Mouse (Mus musculus) stomach, embryonic 15.5 days (tissue): ENCODE data around the gene Gm20388. TPM values are rescaled to one million over a fixed set of nuclear protein-coding genes. Genes with fewer than 3 reads are reported as not detected.

Experiments used
- ATAC-seq: fragments of 200-750 bp; cut with Nextera tagmentation; 2 replicates; pipeline ENCODE4 v1.8.0; 2017; ENCODE audit warnings: low read depth, moderate number of reproducible peaks, moderate TSS enrichment; ENCODE audit not compliant: insufficient read depth, low FRiP score
- H3K27ac ChIP-seq: fragments of 300-500 bp; sonication (generic); 2 replicates; pipeline ENCODE4 v1.5.1; 2015; ENCODE audit warnings: mild to moderate bottlenecking, inconsistent platforms
- H3K27me3 ChIP-seq: fragments of 300-500 bp; sonication (generic); replicated peaks from 2 replicates; pipeline ENCODE4 v1.6.1; 2015; ENCODE audit warnings: inconsistent platforms
- H3K36me3 ChIP-seq: fragments of 300-500 bp; sonication (generic); 2 replicates; pipeline ENCODE4 v1.6.1; 2015; ENCODE audit warnings: inconsistent platforms
- H3K4me1 ChIP-seq: fragments of 300-500 bp; sonication (generic); 2 replicates; pipeline ENCODE4 v1.6.1; 2015; ENCODE audit warnings: inconsistent platforms
- H3K4me2 ChIP-seq: fragments of 300-500 bp; sonication (generic); 2 replicates; pipeline ENCODE4 v1.6.1; 2015; ENCODE audit warnings: mild to moderate bottlenecking, inconsistent platforms
- H3K4me3 ChIP-seq: fragments of 300-500 bp; sonication (generic); replicated peaks from 2 replicates; pipeline ENCODE4 v1.5.1; 2015; ENCODE audit warnings: inconsistent platforms
- H3K9ac ChIP-seq: fragments of 300-500 bp; sonication (generic); 2 replicates; pipeline ENCODE4 v1.6.1; 2015; ENCODE audit warnings: inconsistent platforms
- H3K9me3 ChIP-seq: fragments of 300-500 bp; sonication (generic); 2 replicates; pipeline ENCODE4 v1.6.1; 2016; ENCODE audit warnings: inconsistent platforms
- WGBS: fragments of 180-500 bp; shearing (Covaris S2); methylation state at CpG from one replicate; pipeline ENCODE4 v1.1.7; 2015; 5-methylcytosine and 5-hydroxymethylcytosine counted together
- polyA plus RNA-seq: library from polyadenylated mRNA; unstranded; fragments of >200 nt; fragmentation: Nextera tagmentation; extraction: Ambion mirVana; gene quantifications from 2 replicates; pipeline ENCODE4 v1.2.1, GENCODE M21; 2015

Gm20388 gene
- polyA plus RNA-seq, 1 experiment from 2014 or later: not detected

DNA sequence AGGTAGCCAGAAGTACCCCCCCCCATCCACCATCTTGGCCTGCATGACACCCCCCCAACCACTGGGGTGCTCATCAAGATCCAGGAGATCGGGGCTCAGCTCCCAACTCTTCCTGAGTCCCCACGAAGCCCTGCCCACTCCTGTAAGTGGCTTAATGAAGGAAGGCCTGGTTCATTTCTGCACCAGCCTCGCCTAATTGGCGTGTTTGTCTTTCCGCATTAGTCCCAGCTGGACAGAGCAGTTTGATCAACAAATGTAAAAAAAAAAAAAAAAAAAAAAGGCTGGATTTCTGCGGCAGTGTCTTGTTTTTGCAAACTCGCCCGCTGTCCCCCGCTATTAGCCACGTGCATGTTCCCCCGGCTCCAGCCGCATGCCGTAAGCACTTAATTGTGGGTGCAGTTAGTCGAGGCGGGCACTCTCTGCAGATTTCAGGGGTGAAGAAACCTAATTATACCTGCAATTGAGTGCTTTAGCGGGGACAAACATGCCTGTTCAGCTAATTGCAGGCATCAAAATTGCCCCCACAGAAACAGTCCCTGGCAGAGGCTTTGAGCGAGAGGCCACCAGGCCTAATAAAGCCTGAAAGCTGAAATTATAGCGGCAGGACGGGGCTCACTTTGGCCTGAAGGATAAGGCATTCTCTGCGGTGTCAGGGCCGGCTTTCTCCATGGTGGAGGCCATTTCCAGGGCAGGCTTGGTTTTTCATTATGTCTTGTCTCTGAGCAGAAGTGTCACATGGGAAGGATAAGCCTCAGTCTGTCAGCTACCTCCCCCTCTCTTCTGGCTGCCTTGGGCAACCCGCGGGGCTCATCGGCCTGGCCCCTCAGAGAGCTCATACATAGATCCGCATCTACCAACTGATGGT lies 566.3 kb downstream of the Gm20388 start:
- no peak overlapping the region for H3K4me2 ChIP-seq
- H3K9me3 ChIP-seq: no peaks in the 10 kb centered on the region
- WGBS: 66% methylated on average over 25 of the region's 25 CpGs
- H3K4me1 ChIP-seq: peaks cover 44% of the 10 kb centered on the region
- peak overlapping the region; percentile 59; the same call in 1 of the 2 replicates for H3K27ac ChIP-seq
- H3K9ac ChIP-seq: no peak overlapping the region
- no peak overlapping the region for H3K4me3 ChIP-seq
- no peak for ATAC-seq
- H3K36me3 ChIP-seq: no peaks in the 10 kb centered on the region
- H3K27me3 ChIP-seq: no peaks in the 10 kb centered on the region

DNA sequence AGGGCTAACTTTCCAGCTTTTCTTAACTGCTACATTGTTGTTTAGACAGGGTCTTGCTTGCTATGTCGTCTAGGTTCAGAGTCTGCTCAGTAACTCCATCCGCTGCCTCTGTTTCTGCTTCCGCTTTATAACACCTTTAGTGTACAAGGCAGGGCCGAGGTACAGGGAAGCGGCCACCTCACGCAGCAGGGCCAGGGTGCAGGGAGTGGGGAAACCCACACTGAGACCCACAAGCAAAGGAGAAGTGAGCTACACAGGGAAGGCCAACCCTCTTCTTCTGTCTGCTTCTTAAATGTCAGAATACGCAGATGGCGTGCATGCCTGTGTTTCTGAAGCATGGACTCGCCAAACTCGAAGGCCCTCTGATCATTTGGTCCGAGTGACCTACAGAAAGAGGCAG lies 568.1 kb downstream of the Gm20388 start:
- Histone ChIP-seq H3K4me3 (no peak overlapping the region), H3K27ac (no peak overlapping the region), H3K27me3 (no peaks in the 10 kb centered on the region), H3K36me3 (no peaks in the 10 kb centered on the region), H3K4me1 (peaks cover 35% of the 10 kb centered on the region), H3K9ac (no peak overlapping the region), H3K4me2 (no peak overlapping the region), H3K9me3 (no peaks in the 10 kb centered on the region)
- no peak for ATAC-seq
- WGBS: 88% methylated on average over 11 of the region's 11 CpGs

DNA sequence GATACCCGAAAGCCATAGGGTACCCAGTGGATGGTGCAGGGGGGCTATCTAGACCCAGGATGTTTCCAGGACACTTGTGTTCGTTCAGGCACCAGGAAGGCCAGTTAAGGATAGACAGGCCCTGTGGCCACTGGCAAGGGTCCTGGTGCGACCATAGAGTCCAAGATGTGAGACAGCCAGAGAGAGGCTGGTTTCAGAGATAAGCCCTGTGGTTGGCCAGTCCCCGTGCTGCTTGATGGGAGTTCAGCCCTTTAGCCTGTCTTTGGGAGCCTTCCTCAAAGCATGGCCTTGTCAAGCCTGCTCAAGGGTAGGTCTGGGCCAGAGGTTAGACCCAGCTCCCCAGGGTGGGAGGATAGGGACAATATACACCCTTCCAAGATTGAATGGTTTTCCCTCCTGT lies 569.0 kb downstream of the Gm20388 start:
- no peaks in the 10 kb centered on the region for H3K36me3 ChIP-seq
- peaks cover 35% of the 10 kb centered on the region for H3K4me1 ChIP-seq
- 83% methylated on average over 4 of the region's 4 CpGs for WGBS
- no peak overlapping the region for H3K4me2 ChIP-seq
- H3K27ac ChIP-seq: no peak overlapping the region
- no peak for ATAC-seq
- H3K9ac ChIP-seq: no peak overlapping the region
- H3K9me3 ChIP-seq: no peaks in the 10 kb centered on the region
- no peaks in the 10 kb centered on the region; the same call in 1 of the 2 replicates for H3K27me3 ChIP-seq
- H3K4me3 ChIP-seq: no peak overlapping the region

DNA sequence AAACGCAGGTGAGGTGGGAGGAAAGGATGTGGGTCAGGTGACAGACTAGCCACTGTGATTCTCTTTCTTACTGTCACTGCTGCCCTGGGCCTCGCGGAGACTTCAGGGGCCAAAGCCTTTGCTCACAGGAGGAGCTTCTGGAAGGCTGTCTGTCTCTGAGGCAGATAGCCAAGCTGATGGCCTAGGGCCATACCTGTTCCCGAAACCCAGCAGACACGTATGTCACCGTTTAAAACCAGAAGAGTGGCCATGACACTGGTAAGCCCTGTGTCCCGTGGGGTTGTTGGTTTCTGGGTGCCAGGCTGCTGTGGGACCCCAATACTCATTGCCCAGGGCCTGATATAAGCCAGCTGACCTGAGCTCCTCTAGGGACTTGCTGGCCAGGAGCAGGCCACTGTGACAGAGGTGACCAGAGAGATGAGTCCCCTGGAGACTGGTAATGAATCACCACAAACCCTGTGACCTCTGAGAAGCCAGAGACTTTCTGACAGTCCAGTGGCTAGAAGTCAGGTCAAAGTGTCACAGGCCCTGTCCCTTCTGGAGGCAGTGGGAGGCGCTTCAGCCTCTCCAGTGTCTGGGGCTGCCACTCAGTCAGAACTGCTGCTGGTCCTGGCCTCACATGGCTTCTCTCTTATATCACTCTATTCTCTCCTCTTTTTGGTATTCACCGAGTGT lies 571.5 kb downstream of the Gm20388 start:
- Histone ChIP-seq H3K4me2 (no peak overlapping the region), H3K27me3 (no peaks in the 10 kb centered on the region; the same call in 1 of the 2 replicates), H3K36me3 (no peaks in the 10 kb centered on the region), H3K4me1 (peaks cover 29% of the 10 kb centered on the region), H3K4me3 (no peak overlapping the region), H3K9me3 (no peaks in the 10 kb centered on the region), H3K9ac (no peak overlapping the region), H3K27ac (no peak overlapping the region)
- ATAC-seq: no peak
- 81% methylated on average over 9 of the region's 9 CpGs for WGBS

DNA sequence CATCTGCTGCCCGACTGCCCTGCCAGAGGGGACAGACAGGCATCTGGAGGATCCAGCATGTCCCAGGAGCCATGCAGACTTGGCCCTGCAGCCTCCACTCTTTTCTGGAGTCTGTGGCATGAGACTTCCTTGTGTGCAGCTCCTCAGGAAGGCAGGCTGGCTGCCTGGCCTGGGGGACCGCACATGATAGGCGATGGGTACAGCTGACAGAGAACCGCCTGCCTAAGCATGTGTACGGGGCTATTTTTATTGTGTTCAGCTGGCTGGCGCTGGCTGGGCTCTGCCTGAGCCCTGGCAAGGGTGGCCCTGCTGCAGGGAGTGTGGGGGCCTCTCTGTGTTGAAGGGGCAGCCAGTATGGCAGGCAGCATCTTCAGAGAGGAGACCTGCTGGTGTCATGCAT lies 573.8 kb downstream of the Gm20388 start:
- H3K27me3 ChIP-seq: no peaks in the 10 kb centered on the region; the same call in 1 of the 2 replicates
- no peak overlapping the region for H3K4me3 ChIP-seq
- 63% methylated on average over 6 of the region's 6 CpGs for WGBS
- H3K4me2 ChIP-seq: no peak overlapping the region
- H3K9ac ChIP-seq: no peak overlapping the region
- H3K4me1 ChIP-seq: peaks cover 31% of the 10 kb centered on the region
- no peak overlapping the region for H3K27ac ChIP-seq
- H3K36me3 ChIP-seq: no peaks in the 10 kb centered on the region
- H3K9me3 ChIP-seq: no peaks in the 10 kb centered on the region
- ATAC-seq: no peak

DNA sequence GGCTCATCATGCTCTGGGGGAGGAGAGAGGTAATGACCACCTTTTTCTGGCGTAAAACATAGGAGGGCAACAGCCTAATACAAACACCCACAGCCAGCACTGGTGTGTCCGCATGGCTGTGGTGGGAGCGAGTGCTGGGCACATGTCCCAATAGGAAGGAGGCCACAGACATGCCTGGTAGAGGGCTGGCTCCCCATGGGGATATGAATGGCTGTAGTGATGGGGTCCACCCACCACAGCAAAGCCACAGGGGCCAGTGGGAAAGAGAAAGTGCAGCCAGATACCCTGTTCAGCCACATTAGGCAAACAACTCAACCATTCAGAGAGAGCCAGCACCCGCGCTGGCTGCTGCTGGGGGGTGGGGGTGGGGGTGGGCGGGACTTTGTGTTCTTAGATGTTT lies 574.5 kb downstream of the Gm20388 start:
- WGBS: 53% methylated on average over 6 of the region's 6 CpGs
- Histone ChIP-seq H3K4me3 (no peak overlapping the region), H3K27me3 (no peaks in the 10 kb centered on the region; the same call in 1 of the 2 replicates), H3K36me3 (no peaks in the 10 kb centered on the region), H3K4me1 (peaks cover 38% of the 10 kb centered on the region), H3K4me2 (no peak overlapping the region), H3K9ac (no peak overlapping the region), H3K27ac (no peak overlapping the region), H3K9me3 (no peaks in the 10 kb centered on the region)
- ATAC-seq: no peak

DNA sequence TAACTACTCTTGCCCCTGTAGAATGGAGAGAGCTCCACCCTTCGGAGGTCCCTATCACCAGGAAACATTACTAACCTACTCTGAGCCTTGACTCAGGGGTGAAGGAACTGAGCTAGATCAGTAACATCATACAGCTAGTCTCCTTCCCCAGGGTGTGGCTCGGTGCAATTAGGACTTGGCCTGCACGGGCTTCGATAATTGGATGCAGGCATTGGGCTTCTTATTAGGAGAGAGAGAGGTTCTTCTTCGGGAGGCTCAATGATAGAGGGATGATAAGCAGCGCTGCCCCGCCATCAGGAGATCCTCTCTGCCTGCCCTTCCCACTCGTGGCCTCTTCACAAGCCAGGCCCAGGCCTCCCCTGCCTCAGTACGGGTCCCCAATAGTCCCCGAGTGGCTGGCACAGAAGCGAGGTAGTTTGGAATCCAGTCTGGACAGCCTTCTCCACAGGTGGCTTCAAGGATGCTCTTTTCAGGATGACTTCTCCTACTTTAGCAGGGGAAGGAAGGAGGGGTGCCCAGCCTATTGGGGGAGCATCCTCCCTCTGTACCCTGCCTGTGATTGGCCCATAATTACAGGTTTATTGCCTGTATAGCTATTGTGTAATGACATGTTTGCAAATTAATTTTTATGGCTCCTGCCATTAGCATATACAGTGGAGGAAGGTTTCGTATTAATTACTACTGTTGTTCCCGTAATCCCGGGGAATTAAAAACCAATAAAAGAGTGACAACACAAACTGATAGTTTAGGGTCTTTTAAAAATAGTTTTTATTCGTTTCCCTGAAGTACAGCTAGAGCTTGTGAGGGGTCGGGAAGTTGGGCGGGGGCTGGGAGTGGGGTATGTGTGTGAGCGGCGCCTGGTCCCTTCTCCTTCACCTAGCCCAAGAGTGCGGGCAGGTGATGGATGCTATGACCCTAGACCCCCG lies 575.2 kb downstream of the Gm20388 start:
- no peak overlapping the region for H3K4me3 ChIP-seq
- no peaks in the 10 kb centered on the region; the same call in 1 of the 2 replicates for H3K27me3 ChIP-seq
- H3K4me2 ChIP-seq: peak overlapping the region; percentile 99
- no peaks in the 10 kb centered on the region for H3K36me3 ChIP-seq
- H3K9me3 ChIP-seq: no peaks in the 10 kb centered on the region
- 47% methylated on average over 21 of the region's 21 CpGs for WGBS
- H3K4me1 ChIP-seq: peaks cover 44% of the 10 kb centered on the region
- ATAC-seq: peak; percentile 28; the same call in 1 of the 2 replicates
- no peak overlapping the region for H3K9ac ChIP-seq
- H3K27ac ChIP-seq: peak overlapping the region; percentile 16; the same call in 1 of the 2 replicates

DNA sequence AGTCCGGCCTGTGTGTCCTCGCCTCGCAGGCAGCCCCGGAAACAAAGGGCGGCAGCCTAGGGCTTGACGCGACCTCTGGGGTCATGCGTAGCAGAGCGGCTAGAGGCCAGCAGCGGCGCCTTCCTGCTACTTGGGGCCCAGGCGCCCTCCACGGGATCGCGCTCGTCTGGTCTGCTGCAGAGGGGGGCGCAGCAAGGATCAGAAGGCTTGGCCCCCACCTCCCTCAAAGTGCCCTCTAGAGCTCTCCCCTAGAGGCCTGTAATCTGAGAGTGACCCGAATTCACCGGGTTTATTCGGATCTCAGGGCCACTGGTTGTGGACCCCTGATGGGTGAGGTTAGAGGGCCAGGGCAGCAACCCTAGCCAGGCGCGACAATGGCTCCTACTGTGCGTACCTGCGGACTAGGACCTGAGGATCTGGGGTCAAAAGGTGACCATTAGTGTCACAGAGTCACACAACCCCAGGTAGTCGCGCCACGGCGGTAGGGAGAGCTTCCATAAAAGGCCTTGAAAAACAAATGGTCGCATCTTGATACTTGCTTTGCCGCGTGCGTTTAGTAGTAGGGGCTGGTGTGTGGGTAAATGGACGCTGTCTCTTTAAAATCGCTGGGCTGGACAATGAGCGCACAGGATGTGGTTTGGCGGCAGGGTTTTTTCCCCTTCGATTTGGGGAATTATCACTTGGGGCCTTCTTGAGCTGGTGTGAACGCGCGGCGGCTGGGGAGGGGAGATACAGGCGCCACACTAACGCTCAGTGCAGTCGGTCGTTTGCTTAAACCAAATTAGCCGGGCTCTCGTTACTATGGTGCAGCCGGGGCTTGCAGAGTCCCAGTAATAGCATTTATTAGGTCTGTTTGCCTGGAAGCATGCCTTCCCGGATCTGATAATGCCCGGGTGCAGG lies 576.1 kb downstream of the Gm20388 start:
- Histone ChIP-seq H3K9ac (peak overlapping the region; percentile 65), H3K36me3 (no peaks in the 10 kb centered on the region), H3K4me2 (peak overlapping the region; percentile 99), H3K4me1 (peaks cover 52% of the 10 kb centered on the region), H3K27me3 (no peaks in the 10 kb centered on the region; the same call in 1 of the 2 replicates), H3K9me3 (no peaks in the 10 kb centered on the region), H3K27ac (peak overlapping the region; percentile 91), H3K4me3 (peak overlapping the region; percentile 71)
- peak; percentile 44; the same call in 1 of the 2 replicates for ATAC-seq
- WGBS: 11% methylated on average over 50 of the region's 50 CpGs

DNA sequence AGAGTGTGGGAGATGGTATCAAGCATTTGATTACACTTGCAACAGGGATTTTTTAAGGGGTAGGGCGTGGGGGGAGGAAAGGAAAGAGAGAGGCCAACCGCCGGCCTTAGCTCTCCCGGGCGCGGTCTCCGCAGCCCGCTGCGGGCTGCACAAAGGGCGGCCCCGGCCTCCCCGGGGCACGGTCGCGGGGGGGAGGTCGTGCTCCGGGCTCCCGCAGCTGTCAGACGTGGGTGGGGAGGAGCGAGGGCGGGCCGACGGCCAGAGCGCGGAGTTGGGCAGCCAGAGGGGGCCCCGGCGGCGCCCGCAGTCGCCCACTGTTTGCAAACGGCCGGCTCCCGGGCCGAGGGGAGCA lies 576.7 kb downstream of the Gm20388 start:
- peaks cover 59% of the 10 kb centered on the region for H3K4me1 ChIP-seq
- ATAC-seq: peak; percentile 9; the same call in 1 of the 2 replicates
- H3K9me3 ChIP-seq: no peaks in the 10 kb centered on the region

DNA sequence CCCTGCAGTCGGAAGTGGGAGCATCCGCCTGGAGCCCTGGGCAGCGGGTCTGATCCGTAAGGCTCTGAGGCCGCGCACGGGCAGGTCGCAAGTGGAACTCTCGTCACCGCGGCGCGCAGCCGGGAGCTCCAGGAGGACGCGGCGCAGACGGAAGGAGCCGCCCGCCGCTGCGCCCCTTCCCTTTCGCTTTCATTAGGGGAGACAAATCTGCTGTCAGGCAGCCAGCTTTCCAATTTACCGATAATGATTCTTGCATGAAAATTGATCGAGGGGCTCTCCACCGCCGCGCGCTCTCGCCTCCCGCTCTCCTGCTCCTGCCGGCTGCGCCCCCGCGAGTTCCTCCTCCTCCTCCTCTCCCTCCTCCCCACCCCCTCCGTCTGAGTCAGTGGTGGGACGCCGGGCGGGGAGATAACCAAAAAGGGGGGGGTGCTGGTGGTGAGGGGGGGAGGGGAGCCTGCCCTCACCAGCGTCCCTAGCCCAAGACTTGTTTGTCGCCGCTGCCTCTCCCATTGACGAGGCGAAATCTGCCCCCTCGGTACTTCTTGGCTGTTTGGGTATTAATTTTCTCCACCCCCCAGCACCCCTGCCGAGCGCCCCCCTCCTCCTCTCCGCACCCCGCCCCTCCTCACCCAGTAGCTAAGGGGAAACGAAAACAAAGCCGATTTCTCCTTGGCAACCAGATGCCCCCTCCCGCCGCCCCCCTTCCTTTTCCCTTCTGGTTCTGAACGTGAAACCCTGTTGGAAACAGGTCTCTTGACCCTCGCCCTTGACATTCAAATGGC lies 577.3 kb downstream of the Gm20388 start:
- peak overlapping the region; percentile 91 for H3K27ac ChIP-seq
- H3K9ac ChIP-seq: peak overlapping the region; percentile 65
- H3K4me2 ChIP-seq: peak overlapping the region; percentile 99
- H3K4me3 ChIP-seq: peak overlapping the region; percentile 71
- H3K9me3 ChIP-seq: no peaks in the 10 kb centered on the region
- under 1% methylated on average over 54 of the region's 55 CpGs for whole genome bisulfite sequencing
- H3K4me1 ChIP-seq: peaks cover 64% of the 10 kb centered on the region
- no peaks in the 10 kb centered on the region for H3K36me3 ChIP-seq
- no peaks in the 10 kb centered on the region; the same call in 1 of the 2 replicates for H3K27me3 ChIP-seq
- ATAC-seq: peak; percentile 21; the same call in 1 of the 2 replicates

More for the DNA sequence above, 576.7 kb downstream of the Gm20388 start:
- H3K4me2 ChIP-seq: peak overlapping the region; percentile 99
- H3K4me3 ChIP-seq: peak overlapping the region; percentile 71
- H3K9ac ChIP-seq: peak overlapping the region; percentile 65
- H3K36me3 ChIP-seq: no peaks in the 10 kb centered on the region
- under 1% methylated on average over 33 of the region's 34 CpGs for WGBS
- H3K27ac ChIP-seq: peak overlapping the region; percentile 91
- no peaks in the 10 kb centered on the region; the same call in 1 of the 2 replicates for H3K27me3 ChIP-seq
